Mouse (Mus musculus) ES-E14 (cell line): ENCODE measurements around the gene Prss36.

Experiments
- CHD2 ChIP-seq: IDR thresholded peaks from 2 replicates; pipeline ENCODE4 v1.6.1; 2014; ENCODE audit warnings: mild to moderate bottlenecking, low read depth, low read length, inconsistent platforms
- HCFC1 ChIP-seq: IDR thresholded peaks from 2 replicates; pipeline ENCODE4 v1.6.1; 2012; ENCODE audit warnings: low read length, inconsistent platforms, borderline replicate concordance; ENCODE audit not compliant: insufficient read depth
- MAFK ChIP-seq: IDR thresholded peaks from 2 replicates; pipeline ENCODE4 v1.6.1; 2014; ENCODE audit warnings: mild to moderate bottlenecking, low read depth, low read length, inconsistent platforms; ENCODE audit not compliant: insufficient read depth
- ZC3H11A ChIP-seq: IDR thresholded peaks from 2 replicates; pipeline ENCODE4 v1.6.1; 2012; ENCODE audit warnings: low read depth, mild to moderate bottlenecking, inconsistent platforms, low read length, borderline replicate concordance

DNA sequence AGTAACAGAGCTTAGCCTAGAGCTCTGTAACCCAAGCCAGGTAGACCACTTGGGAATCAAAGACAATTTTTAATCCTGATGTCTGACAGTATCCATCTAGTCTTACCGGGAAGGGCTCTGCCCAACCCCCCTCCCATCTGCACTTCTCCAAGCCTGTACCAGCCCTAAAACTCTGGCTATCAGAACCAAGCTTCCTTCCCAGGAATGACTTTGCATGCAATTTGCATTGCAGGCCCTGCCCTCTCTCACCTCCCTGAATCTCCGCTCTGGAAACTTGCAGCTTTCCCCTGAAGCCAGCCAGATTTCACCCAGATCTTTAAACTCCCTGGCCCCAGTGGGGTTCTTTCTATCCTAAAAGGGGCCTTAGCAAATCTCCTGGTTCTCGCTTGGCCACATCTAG, 58.7 kb downstream of the Prss36 start:
- TF ChIP-seq CHD2 (no peak), HCFC1 (no peak), ZC3H11A (no peak), MAFK (no peak)
